Mouse (Mus musculus): Measurements from ENCODE around the gene Cga. TPM values are rescaled to one million over a fixed set of nuclear protein-coding genes. Genes with fewer than 3 reads are reported as not detected.

Cga gene
- total RNA-seq (2017), result not detected in 2 replicates

DNA sequence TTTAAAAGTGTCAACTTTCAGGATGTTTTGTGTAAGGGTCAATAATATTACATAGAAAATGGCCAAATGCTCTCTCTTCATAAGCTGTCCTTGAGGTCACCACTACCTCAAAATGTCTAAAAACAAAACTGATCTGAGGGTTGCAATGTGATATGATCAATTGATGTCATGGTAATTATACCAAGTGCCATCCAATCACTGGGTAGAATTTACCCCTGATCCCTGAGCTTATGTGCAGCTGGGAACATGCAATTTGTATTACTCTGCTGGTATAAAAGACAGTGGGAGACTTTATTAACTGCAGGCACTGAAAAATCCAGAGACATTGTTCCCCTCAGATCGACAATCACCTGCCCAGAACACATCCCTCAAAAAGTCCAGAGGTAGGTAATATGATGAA lies at the start of gene Cga:
Cga (plus strand) TSS at position 301 of the 400 bp plus-strand sequence.
- no peak for ATAC-seq (replicated peaks in 1 of 2; ENCODE audit: insufficient read depth in 1 of 2, low FRiP score in 2 of 2, low TSS enrichment in 1 of 2, low read depth in 1 of 2, poor library complexity in 2 of 2, severe bottlenecking in 2 of 2)

DNA sequence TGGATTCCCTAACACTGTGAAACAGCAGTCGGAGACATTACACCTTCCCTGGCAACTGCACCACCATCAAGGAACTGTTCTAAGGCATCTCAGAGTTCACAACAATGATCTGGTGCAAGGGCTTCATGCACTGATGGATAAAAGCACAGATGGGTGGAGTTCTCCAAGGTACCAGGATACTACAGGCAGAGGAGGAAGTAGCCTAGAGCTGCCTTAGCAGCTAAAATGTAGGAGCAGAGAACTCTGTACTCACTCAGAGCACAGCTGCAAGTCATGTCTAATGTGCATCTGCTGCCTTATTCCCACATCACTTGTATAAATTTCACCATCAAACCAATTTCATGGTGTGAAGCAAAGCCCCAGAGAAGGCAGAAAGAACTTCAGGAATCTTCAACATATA lies 49.7 kb upstream of the Cga start:
- ATAC-seq (replicated peaks in 1 of 2; ENCODE audit: insufficient read depth in 1 of 2, low FRiP score in 2 of 2, low TSS enrichment in 1 of 2, low read depth in 1 of 2, poor library complexity in 2 of 2, severe bottlenecking in 2 of 2), result 0 out of 4 replicates have a peak, but pooled peaks of 1 of the 2 experiments have one; percentile 33

DNA sequence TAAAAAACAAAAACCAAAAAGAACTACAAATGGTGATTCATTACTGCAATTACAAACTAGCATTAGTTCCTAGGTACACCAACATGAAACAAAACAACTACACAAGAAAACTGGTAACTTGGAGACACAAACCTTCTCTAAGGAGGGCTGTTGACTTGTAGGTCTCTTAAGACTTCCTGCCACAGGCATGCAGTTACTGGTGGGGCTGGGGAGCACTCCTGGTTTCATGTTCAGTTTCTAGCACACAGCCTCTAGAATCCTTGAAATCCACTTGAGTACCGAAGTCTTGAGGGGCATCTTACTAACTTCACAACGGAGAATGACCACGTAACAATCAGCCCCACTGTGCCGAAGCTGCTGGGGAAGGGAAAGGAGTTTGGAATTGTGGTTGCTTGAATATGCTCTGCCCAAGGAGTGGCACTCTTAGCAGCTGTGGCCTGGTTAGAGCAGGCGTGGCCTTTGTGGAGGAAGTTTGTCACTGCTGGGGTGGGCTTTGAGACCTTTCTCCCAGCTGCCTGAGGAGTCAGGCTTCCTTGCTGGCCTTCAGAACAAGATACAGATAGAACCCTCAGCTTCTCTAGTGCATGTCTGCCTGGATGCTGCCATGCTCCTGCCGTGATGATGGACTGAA lies 45.8 kb upstream of the Cga start:
- peak; percentile 40 to 69; a peak in 3 of 4 replicates for ATAC-seq (replicated peaks in 1 of 2; ENCODE audit: insufficient read depth in 1 of 2, low FRiP score in 2 of 2, low TSS enrichment in 1 of 2, low read depth in 1 of 2, poor library complexity in 2 of 2, severe bottlenecking in 2 of 2)

DNA sequence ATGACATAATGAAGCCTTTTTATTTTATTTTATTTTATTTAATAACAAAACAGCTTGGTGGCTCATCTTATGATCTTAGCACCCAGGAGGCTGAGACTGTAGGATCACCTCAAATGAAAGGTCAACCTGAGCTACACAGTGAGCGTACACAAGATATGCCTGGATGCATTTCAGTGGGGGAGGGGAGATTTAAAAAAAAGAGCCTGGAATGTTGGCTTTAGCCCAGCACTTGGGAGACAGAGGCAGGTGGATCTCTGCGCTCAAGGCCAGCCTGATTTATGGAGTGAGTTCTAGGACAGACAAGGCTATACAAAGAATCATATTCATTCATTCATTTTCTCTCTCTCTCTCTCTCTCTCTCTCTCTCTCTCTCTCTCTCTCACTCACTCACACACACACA lies 43.4 kb upstream of the Cga start:
- ATAC-seq (replicated peaks in 1 of 2; ENCODE audit: insufficient read depth in 1 of 2, low FRiP score in 2 of 2, low TSS enrichment in 1 of 2, low read depth in 1 of 2, poor library complexity in 2 of 2, severe bottlenecking in 2 of 2), result no peak

DNA sequence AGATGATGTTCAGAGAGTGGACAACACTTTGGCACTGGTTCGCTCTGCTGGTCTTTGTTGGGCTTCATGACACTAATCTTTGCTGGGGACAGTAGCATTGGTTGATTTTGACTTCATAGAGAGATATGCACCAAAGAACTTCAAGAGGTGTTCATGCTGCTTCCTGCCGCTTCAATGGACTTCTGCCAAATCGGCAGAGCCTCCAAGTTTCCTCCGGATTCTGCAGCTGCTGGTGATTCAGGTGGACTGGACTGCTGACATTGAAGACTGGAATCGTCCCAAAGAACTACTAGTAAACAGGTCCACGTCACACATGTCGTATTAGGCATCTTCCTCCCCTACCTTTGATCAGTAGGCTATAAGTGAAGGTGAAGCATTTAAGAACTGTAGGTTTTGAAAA lies 41.5 kb upstream of the Cga start:
- no peak for ATAC-seq (replicated peaks in 1 of 2; ENCODE audit: insufficient read depth in 1 of 2, low FRiP score in 2 of 2, low TSS enrichment in 1 of 2, low read depth in 1 of 2, poor library complexity in 2 of 2, severe bottlenecking in 2 of 2)

DNA sequence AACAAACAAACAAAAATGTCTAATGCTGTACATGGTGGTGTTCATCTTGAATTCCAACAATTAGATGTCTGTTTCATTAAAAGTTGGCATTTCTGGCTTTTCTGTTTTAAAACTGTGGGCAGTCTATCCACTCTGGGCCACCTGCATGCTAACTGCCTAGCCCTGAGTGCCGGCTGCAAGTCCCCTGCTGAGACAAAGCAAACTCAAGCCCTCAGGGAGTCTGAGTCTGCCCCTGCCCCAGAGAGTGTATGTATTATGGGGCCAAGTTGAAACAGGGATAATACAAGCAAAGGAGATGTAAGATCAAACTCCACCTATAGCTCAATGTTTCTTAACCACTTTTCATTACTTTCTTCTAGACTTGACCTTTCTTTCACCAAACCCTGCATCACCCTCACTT lies 37.6 kb upstream of the Cga start:
- no peak for ATAC-seq (replicated peaks in 1 of 2; ENCODE audit: insufficient read depth in 1 of 2, low FRiP score in 2 of 2, low TSS enrichment in 1 of 2, low read depth in 1 of 2, poor library complexity in 2 of 2, severe bottlenecking in 2 of 2)

DNA sequence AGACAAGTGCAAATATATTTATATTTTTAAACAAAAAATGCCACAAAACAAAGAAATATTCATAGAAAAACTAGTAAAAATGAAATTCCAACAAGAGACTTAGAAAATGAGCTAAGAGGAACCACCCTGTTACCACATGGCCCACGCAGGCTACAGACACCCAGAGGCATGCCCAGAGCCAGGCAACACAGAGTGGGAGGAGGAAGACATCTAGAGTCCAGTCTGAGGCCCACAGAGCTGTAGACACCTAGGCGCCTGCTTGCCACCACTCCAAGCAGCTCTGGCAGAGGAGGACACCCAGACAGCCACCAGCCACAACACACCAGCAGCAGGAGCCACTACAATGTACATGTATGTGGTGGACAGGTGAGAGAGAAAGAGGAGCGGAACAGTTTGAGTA lies 34.7 kb upstream of the Cga start:
- no peak for ATAC-seq (replicated peaks in 1 of 2; ENCODE audit: insufficient read depth in 1 of 2, low FRiP score in 2 of 2, low TSS enrichment in 1 of 2, low read depth in 1 of 2, poor library complexity in 2 of 2, severe bottlenecking in 2 of 2)

DNA sequence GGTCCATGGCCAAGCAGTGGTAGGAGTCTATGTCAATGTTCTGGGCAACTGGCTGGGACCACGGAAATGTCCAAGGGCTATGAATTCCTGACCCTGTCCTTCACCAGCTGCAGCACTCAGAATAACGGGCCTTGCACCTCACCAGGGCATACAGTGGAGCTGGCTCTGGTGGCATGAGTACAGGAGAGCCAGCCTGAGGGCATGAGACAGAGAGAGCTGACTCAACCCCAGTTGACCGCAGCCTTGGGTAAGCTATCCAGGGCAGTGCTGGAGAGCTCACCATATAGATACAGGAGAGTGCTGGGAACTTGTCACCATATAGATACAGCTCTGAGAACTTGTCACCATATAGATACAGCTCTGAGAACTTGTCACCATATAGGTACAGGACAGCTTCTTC lies 34.2 kb upstream of the Cga start:
- ATAC-seq (replicated peaks in 1 of 2; ENCODE audit: insufficient read depth in 1 of 2, low FRiP score in 2 of 2, low TSS enrichment in 1 of 2, low read depth in 1 of 2, poor library complexity in 2 of 2, severe bottlenecking in 2 of 2), result no peak

DNA sequence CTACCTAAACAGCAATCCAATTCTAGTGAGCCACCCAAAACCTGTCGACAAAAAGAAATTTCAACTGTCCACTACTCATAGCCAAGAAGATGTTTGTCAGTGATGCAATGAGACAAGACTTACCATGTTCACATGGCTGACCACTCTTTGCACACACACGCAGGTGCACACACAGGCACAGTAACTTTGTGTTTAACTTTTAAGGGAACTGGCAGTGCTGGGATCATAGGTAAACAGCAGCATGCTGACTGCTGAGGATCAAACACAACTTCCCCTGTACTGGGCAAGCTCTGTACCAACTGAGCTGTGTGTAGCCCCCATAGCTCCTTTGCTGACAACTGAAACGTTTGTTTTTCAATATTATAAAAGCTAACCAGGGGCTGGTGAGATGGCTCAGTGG lies 32.1 kb upstream of the Cga start:
- no peak for ATAC-seq (replicated peaks in 1 of 2; ENCODE audit: insufficient read depth in 1 of 2, low FRiP score in 2 of 2, low TSS enrichment in 1 of 2, low read depth in 1 of 2, poor library complexity in 2 of 2, severe bottlenecking in 2 of 2)

DNA sequence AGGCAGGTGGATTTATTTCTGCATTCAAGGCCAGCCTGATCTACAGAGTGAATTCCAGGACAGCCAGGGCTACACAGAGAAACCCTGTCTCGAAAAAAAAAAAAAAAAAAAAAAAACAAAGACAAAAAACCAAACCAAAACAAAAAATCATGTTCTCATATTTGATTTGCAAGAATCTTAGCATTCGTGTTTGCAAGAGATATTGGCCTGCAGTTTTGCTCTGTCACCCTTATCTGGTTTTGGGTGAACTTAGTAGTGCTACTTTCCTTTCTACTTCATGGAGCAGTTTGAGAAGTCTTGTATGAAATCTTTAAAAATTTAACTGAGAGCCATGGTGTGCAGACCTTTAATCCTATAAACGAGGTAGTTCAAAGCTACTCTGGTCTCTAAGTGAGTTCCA lies 23.8 kb upstream of the Cga start:
- no peak for ATAC-seq (replicated peaks in 1 of 2; ENCODE audit: insufficient read depth in 1 of 2, low FRiP score in 2 of 2, low TSS enrichment in 1 of 2, low read depth in 1 of 2, poor library complexity in 2 of 2, severe bottlenecking in 2 of 2)

DNA sequence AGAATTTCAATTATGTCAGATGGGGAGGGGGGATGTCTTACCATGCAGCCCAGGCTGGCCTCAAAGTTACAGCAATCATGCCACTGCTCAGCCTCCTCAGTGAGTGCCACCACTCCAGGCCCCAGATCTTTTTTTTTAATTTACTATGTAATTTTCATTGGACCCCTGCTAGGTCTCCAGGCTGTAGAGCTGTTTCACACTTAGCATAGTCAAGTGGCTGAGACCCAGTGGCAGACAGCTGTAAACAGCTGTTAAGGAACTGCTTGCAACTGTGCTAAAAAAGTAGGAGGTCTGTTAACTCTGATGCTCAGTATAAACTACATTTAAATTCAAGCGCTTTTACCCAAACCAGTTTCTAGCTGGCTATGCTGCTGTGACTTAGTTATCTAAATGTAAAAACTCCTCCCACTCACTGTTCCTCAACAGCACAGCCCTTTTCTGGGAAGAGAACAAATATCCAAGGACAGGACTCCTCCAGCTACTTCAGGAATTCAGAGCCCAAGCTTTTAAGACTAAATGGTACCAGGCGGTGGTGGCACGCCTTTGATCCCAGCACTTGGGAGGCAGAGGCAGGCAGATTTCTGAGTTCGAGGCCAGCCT lies 20.6 kb upstream of the Cga start:
- ATAC-seq (replicated peaks in 1 of 2; ENCODE audit: insufficient read depth in 1 of 2, low FRiP score in 2 of 2, low TSS enrichment in 1 of 2, low read depth in 1 of 2, poor library complexity in 2 of 2, severe bottlenecking in 2 of 2), result no peak

DNA sequence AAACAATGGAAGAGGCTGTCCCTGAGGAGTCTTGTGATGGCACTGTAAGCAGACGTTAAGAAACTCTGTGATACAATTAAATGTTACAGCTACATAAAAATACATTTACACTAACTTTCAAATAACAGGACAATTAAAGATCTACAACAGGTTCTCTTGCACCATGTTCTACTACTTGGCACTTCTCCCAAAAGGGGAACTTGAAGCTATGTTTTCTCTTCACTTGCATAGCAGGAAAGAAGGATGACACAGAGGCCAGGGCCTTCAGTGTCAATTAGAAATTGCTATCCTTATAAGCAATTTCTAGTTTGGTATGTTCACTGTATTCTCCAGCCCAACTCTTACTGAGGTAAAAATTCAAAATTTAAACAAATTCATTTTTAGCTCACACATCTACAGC lies 19.3 kb upstream of the Cga start:
- ATAC-seq (replicated peaks in 1 of 2; ENCODE audit: insufficient read depth in 1 of 2, low FRiP score in 2 of 2, low TSS enrichment in 1 of 2, low read depth in 1 of 2, poor library complexity in 2 of 2, severe bottlenecking in 2 of 2), result no peak

DNA sequence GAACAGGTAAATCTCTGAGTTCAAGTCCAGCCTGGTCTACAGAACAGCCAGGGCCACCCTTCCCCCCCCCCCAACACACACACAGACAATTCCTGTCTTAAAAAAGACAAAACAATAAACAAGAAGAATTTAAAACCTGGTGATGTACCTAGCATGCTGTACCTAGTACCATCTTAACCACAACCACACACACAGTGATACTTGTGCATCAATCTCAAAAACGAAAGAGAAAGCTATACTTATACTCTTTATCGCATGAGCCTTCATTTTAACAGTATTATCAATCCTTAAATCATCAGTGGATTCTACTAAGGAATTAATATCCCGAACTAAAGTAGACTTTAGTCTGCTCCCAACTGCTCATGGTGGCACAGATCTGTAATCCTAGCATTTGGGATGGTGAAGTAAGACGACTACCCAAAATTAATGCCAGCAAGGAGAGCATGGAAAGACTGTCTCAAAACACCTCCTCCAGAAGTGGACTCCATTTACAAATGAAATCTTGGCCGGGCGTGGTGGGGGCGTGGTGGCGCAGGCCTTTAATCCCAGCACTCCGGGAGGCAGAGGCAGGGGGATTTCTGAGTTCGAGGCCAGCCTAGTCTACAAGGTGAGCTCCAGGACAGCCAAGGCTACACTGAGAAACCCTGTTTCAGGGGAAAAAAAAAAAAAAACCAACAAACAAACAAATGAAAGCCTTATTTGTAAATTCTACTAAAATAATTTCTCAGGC lies 12.5 kb upstream of the Cga start:
- ATAC-seq (replicated peaks in 1 of 2; ENCODE audit: insufficient read depth in 1 of 2, low FRiP score in 2 of 2, low TSS enrichment in 1 of 2, low read depth in 1 of 2, poor library complexity in 2 of 2, severe bottlenecking in 2 of 2), result no peak

DNA sequence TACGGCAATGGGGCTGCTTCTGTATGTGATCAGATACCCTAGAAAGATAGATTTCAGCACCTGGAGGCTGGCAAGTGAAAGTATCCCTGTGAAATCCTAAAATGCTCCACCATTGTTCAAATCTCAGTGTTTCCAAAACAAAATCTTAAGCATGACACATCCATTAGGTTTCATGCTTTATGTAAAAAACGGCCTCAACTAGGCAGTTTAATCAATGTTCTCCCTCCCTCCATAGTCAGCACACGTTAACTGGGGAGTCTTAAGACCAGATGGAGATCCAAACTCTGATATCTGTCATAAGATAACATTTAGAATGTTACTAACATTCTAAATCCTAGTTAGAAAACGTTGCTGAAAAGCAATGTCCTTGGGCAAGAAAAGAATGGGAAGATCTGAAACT lies 11.7 kb upstream of the Cga start:
- ATAC-seq (replicated peaks in 1 of 2; ENCODE audit: insufficient read depth in 1 of 2, low FRiP score in 2 of 2, low TSS enrichment in 1 of 2, low read depth in 1 of 2, poor library complexity in 2 of 2, severe bottlenecking in 2 of 2), result no peak

DNA sequence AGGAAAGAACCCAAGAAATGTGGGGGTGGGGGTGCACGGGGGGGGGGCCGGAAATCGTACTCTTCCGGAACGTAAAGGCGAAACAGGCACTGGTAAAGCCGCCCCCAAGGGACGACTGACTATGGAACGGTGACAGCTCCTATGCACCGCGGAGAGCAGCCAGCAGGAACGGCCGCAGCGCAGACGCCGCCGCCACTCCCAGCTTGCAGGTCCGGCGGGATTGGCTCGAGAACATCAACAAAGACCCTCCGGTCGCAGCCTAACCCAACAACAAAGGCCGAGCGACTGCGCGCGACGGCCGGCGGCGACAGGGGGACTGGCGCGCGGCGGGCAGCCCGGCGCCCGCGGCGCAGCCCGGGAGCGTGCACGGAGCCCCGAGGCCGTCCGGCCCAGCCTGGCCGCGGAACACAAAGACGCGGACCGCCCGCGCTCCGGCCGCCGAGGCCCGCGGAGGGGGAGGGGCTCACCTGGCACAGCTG lies 11.2 kb upstream of the Cga start:
- peak in 1 of 2 experiments; percentile 14; a peak in 1 of 4 replicates for ATAC-seq (replicated peaks in 1 of 2; ENCODE audit: insufficient read depth in 1 of 2, low FRiP score in 2 of 2, low TSS enrichment in 1 of 2, low read depth in 1 of 2, poor library complexity in 2 of 2, severe bottlenecking in 2 of 2)

DNA sequence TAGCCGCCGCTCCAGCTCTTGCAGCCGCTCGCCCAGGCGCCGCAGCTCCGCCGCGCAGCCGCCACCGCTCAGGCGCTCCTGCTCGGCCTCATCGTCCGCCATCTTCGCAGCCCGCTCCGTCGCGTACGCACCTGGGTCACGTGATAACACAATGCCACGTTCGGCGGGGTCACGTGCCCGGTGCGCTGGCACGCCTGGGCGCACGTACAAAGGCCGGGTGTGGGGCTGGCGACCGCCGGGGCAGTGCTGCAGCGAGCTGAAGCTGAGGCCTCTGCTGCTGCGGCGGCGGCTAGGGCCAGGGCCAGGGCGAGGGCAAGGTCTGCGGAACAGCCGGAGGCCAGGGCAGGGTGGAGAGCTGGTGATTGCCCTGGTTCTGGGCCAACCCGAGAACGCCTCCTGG lies 10.8 kb upstream of the Cga start, which contains the start of gene Zfp292:
Zfp292 (minus strand) TSS at position 143 of the 400 bp plus-strand sequence.
- peak; percentile 74 to 85 for ATAC-seq (replicated peaks in 1 of 2; ENCODE audit: insufficient read depth in 1 of 2, low FRiP score in 2 of 2, low TSS enrichment in 1 of 2, low read depth in 1 of 2, poor library complexity in 2 of 2, severe bottlenecking in 2 of 2)

DNA sequence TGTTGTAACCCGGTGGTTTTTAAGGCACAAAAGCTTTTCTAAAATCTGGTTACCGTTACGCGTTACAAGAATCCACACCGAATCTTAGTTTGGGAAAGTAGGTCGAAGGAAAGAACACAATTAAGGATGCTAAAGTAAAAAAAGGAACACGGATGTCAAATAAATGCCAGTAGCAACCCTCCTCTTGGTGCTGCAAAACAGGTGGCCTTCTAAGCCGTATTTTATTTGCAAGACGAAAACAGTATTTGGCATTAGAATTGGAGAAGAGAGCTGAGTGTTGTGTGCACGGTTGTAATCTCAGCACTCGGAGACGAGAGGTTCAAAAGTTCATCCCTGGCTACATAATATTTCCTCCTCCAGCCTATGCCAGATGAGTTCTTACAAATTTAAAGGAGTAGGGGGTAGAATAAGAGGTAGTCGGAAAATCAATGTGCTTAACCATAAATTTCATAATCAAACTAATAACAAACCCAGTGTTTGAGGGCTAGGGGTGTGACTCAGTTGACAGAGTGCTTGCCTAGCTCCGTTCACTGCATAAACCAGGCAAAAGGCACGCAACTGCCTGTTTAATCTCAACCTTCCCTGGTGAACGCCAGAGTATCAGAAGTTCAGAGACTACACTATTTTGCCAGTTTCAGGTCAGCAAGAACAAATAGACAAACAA lies 10.1 kb upstream of the Cga start:
- no peak for ATAC-seq (replicated peaks in 1 of 2; ENCODE audit: insufficient read depth in 1 of 2, low FRiP score in 2 of 2, low TSS enrichment in 1 of 2, low read depth in 1 of 2, poor library complexity in 2 of 2, severe bottlenecking in 2 of 2)
